Mouse (Mus musculus) small intestine, adult 10 weeks (tissue): ENCODE data around the gene Rhou. TPM values are rescaled to one million over a fixed set of nuclear protein-coding genes. Genes with fewer than 3 reads are reported as not detected.

Experiments used
- polyA plus RNA-seq: library from polyadenylated mRNA; stranded (reverse); fragments of 350-450 nt; fragmentation: Illumina TruSeq; extraction: RNeasy Lipid Tissue Mini Kit (QIAGEN cat#74804); gene quantifications from one replicate; pipeline ENCODE4 v1.2.3, GENCODE M21; 2014; ENCODE audit warnings: low replicate concordance

Rhou gene
- polyA plus RNA-seq = 26.2 TPM

DNA sequence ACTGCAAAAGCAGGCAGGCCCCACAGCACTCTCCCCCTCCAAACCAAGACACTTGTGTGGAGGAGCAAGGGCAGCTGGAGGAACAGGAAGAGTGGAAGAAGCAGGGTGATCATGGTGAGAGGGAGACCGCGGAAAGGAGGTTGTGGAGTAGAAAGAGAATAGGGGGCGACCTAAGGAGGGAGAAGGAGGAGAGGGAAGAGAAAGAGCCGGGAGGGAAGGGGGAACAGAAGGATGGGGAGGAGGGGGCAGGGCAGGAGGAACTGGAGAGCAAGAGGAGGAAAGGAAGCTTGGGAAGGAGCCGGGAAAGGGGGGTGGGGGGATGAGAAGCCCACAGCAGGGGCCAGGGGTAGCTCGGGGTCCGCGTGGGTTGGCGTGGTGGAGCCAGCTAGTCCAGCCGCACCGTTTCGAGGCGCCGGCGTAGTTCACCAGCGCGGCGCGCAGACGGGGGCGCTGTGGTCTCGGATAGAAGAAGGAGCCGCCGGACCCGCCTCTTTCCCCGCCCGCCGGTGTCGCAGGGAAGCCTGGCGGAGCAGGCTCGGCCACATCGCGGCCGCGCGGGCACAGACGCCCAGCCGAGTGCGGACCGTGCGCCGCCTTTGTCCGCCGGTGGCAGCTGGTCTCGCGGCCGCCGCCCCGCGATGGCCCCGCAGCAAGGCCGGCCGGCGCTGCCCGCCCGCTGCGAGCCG lies at the start of gene Rhou:
Gene Rhou, plus strand, starts transcription at position 622 of the 686 bp plus-strand sequence.

Other genes with a start within 250 kb of the Rhou start
- gene Mc1r, start 246.8 kb upstream of the Rhou start, polyA plus RNA-seq = not detected
- gene Tubb3, start 242.5 kb upstream of the Rhou start, polyA plus RNA-seq = 0.30 TPM
- 1.8 TPM for gene Def8, start 230.4 kb upstream of the Rhou start, polyA plus RNA-seq
- 3.5 TPM for gene Afg3l1, start 176.0 kb upstream of the Rhou start, polyA plus RNA-seq
- not detected for gene Dbndd1, start 138.5 kb upstream of the Rhou start, polyA plus RNA-seq
- gene Gas8, start 135.1 kb upstream of the Rhou start, polyA plus RNA-seq = 0.48 TPM
- gene Rab4a, start 152.1 kb downstream of the Rhou start, polyA plus RNA-seq = 26.7 TPM
- gene Ccsap, start 206.3 kb downstream of the Rhou start, polyA plus RNA-seq = 0.63 TPM
- gene Acta1, start 240.8 kb downstream of the Rhou start, polyA plus RNA-seq = not detected